Mouse (Mus musculus) brain, embryonic 14.5 days (tissue): ENCODE measurements around the gene Taf8.

Experiments
- CTCF ChIP-seq: fragments of 200-500 bp; IDR thresholded peaks from 2 replicates; pipeline ENCODE4 v1.5.1; 2012; ENCODE audit warnings: inconsistent platforms, mild to moderate bottlenecking, moderate library complexity, borderline replicate concordance; ENCODE audit not compliant: insufficient read depth, insufficient read length; ENCODE audit errors: extremely low read depth
- POLR2A ChIP-seq: fragments of 200-500 bp; IDR thresholded peaks from 2 replicates; pipeline ENCODE4 v1.6.1; 2012; ENCODE audit warnings: mild to moderate bottlenecking, inconsistent platforms, borderline replicate concordance; ENCODE audit not compliant: poor library complexity, insufficient read depth, insufficient read length, severe bottlenecking; ENCODE audit errors: extremely low read depth

GRCm38 (mm10) chr17:47464248-47464965 is 37.7 kb downstream of the Taf8 start:
- no peak for TF ChIP-seq CTCF
- no peak for TF ChIP-seq POLR2A
